Mouse (Mus musculus) hindbrain, postnatal 0 days (tissue): ENCODE data around the gene Dph7. TPM values are rescaled to one million over a fixed set of nuclear protein-coding genes. Genes with fewer than 3 reads are reported as not detected.
A peak's percentile ranks its signal among the peaks of the same experiment; 100 is the strongest.

Experiments used
- ATAC-seq: fragments of 200-750 bp; cut with Nextera tagmentation; 2 replicates; pipeline ENCODE4 v1.8.0; 2017; ENCODE audit warnings: mild to moderate bottlenecking, moderate TSS enrichment, moderate library complexity
- DNase-seq: peaks from one replicate; pipeline ENCODE4 v3.0.0-alpha.2; 2015; ENCODE audit warnings: low spot score
- H3K27ac ChIP-seq: fragments of 300-500 bp; sonication (generic); 2 replicates; pipeline ENCODE4 v1.5.1; 2014; ENCODE audit warnings: mild to moderate bottlenecking
- H3K27me3 ChIP-seq: fragments of 300-500 bp; sonication (generic); 2 replicates; pipeline ENCODE4 v1.6.1; 2014; ENCODE audit warnings: low read length, mixed read lengths; ENCODE audit not compliant: insufficient read depth
- H3K36me3 ChIP-seq: fragments of 300-500 bp; sonication (generic); 2 replicates; pipeline ENCODE4 v1.6.1; 2014; ENCODE audit warnings: low read length, mixed read lengths; ENCODE audit not compliant: insufficient read depth
- H3K4me1 ChIP-seq: fragments of 300-500 bp; sonication (generic); 2 replicates; pipeline ENCODE4 v1.6.1; 2014; ENCODE audit warnings: antibody characterized with exemption, low read length, mixed read lengths; ENCODE audit not compliant: insufficient read depth
- H3K4me2 ChIP-seq: fragments of 300-500 bp; sonication (generic); 2 replicates; pipeline ENCODE4 v1.6.1; 2014; ENCODE audit warnings: low read depth, mild to moderate bottlenecking, low read length, moderate library complexity, mixed read lengths
- H3K4me3 ChIP-seq: fragments of 300-500 bp; sonication (generic); 2 replicates; pipeline ENCODE4 v1.5.1; 2014; ENCODE audit warnings: low read length
- H3K9ac ChIP-seq: fragments of 300-500 bp; sonication (generic); replicated peaks from 2 replicates; pipeline ENCODE4 v1.6.1; 2014; ENCODE audit warnings: mild to moderate bottlenecking, low read length, moderate library complexity, mixed read lengths
- H3K9me3 ChIP-seq: fragments of 300-500 bp; sonication (generic); 2 replicates; pipeline ENCODE4 v1.6.1; 2016; ENCODE audit warnings: low read length, mixed read lengths
- CTCF ChIP-seq: IDR thresholded peaks from 2 replicates; pipeline ENCODE4 v1.5.1; 2016; ENCODE audit warnings: antibody characterized with exemption, control low read depth, low read depth
- WGBS: fragments of 180-500 bp; shearing (Covaris S2); extraction: QIAGEN DNeasy Blood & Tissue Kit; methylation state at CpG from one replicate; pipeline ENCODE4 v1.1.7; 2014; 5-methylcytosine and 5-hydroxymethylcytosine counted together
- polyA plus RNA-seq: library from polyadenylated mRNA; unstranded; fragments of >200 nt; fragmentation: Nextera tagmentation; extraction: Ambion mirVana; gene quantifications from 2 replicates; pipeline ENCODE4 v1.2.1, GENCODE M21; 2015
- total RNA-seq: library from RNA; depleted of rRNA; stranded (reverse); fragments of >200 nt; gene quantifications from 2 replicates; pipeline ENCODE4 v1.2.3, GENCODE M21; 2014

Gene Dph7
- total and polyA plus RNA-seq, 2 experiments from 2014 or later = 35.7 to 38.9 TPM

- H3K4me1 ChIP-seq = peaks cover 14% of the 10 kb centered on the region
- no peak overlapping the region for H3K4me3 ChIP-seq
- no peaks in the 10 kb centered on the region for H3K9me3 ChIP-seq
- TF ChIP-seq CTCF = no peak
- ATAC-seq (no peak), DNase-seq (no peak)
- no peaks in the 10 kb centered on the region for H3K27me3 ChIP-seq
- no peak overlapping the region for H3K9ac ChIP-seq
- WGBS = 95% methylated on average over 5 of the region's 5 CpGs
- H3K27ac ChIP-seq = no peak overlapping the region
- no peaks in the 10 kb centered on the region for H3K36me3 ChIP-seq
- no peak overlapping the region for H3K4me2 ChIP-seq
Measured at GRCm38 (mm10) chr2:24976960-24977359, 14.8 kb downstream of the Dph7 start.

GRCm38 (mm10) chr2:24987762-24988161 is 25.6 kb downstream of the Dph7 start:
- no peak for ATAC-seq
- no peak overlapping the region for H3K27ac ChIP-seq
- no peak for TF ChIP-seq CTCF
- no peaks in the 10 kb centered on the region for H3K4me1 ChIP-seq
- H3K9ac ChIP-seq = no peak overlapping the region
- no peak for DNase-seq
- no peak overlapping the region for H3K4me2 ChIP-seq
- H3K27me3 ChIP-seq = no peaks in the 10 kb centered on the region
- no peak overlapping the region for H3K4me3 ChIP-seq
- 66% methylated on average over 2 of the region's 2 CpGs for WGBS
- no peaks in the 10 kb centered on the region for H3K36me3 ChIP-seq
- no peaks in the 10 kb centered on the region for H3K9me3 ChIP-seq

- WGBS = 95% methylated on average over 6 of the region's 6 CpGs
- Histone ChIP-seq H3K4me2 (no peak overlapping the region), H3K4me3 (no peak overlapping the region), H3K9me3 (no peaks in the 10 kb centered on the region), H3K27me3 (no peaks in the 10 kb centered on the region), H3K9ac (no peak overlapping the region), H3K4me1 (no peaks in the 10 kb centered on the region), H3K27ac (no peak overlapping the region), H3K36me3 (no peaks in the 10 kb centered on the region)
- ATAC-seq (no peak), DNase-seq (no peak)
- TF ChIP-seq CTCF = no peak
Measured at GRCm38 (mm10) chr2:24995332-24995731, 33.1 kb downstream of the Dph7 start.

- 97% methylated on average over 2 of the region's 2 CpGs for WGBS
- DNase-seq = no peak
- no peak overlapping the region for H3K4me2 ChIP-seq
- no peaks in the 10 kb centered on the region for H3K36me3 ChIP-seq
- no peaks in the 10 kb centered on the region for H3K27me3 ChIP-seq
- no peak overlapping the region for H3K4me3 ChIP-seq
- no peak for ATAC-seq
- no peak overlapping the region for H3K9ac ChIP-seq
- no peak for TF ChIP-seq CTCF
- no peaks in the 10 kb centered on the region for H3K9me3 ChIP-seq
- no peaks in the 10 kb centered on the region for H3K4me1 ChIP-seq
- no peak overlapping the region for H3K27ac ChIP-seq
Measured at GRCm38 (mm10) chr2:24996471-24996870, 34.3 kb downstream of the Dph7 start.

- H3K36me3 ChIP-seq = no peaks in the 10 kb centered on the region
- no peak overlapping the region for H3K4me2 ChIP-seq
- TF ChIP-seq CTCF = peak; percentile 71
- H3K27ac ChIP-seq = no peak overlapping the region
- DNase-seq (peak; percentile 47), ATAC-seq (peak; percentile 55; the same call in 1 of the 2 replicates)
- no peaks in the 10 kb centered on the region for H3K9me3 ChIP-seq
- 63% methylated on average over 3 of the region's 3 CpGs for WGBS
- no peaks in the 10 kb centered on the region for H3K4me1 ChIP-seq
- H3K4me3 ChIP-seq = no peak overlapping the region
- H3K9ac ChIP-seq = no peak overlapping the region
- H3K27me3 ChIP-seq = no peaks in the 10 kb centered on the region
Measured at GRCm38 (mm10) chr2:25000544-25001235, 38.5 kb downstream of the Dph7 start.

GRCm38 (mm10) chr2:25003946-25004786 is 42.0 kb downstream of the Dph7 start:
- H3K9me3 ChIP-seq = no peaks in the 10 kb centered on the region

GRCm38 (mm10) chr2:25006767-25007166 is 44.6 kb downstream of the Dph7 start:
- Histone ChIP-seq H3K9ac (no peak overlapping the region), H3K4me2 (no peak overlapping the region), H3K27ac (no peak overlapping the region), H3K4me3 (no peak overlapping the region), H3K9me3 (no peaks in the 10 kb centered on the region), H3K4me1 (no peaks in the 10 kb centered on the region), H3K36me3 (no peaks in the 10 kb centered on the region), H3K27me3 (no peaks in the 10 kb centered on the region)
- WGBS = 92% methylated on average over 1 of the region's 1 CpGs
- TF ChIP-seq CTCF = no peak
- ATAC-seq (no peak), DNase-seq (no peak)

More at GRCm38 (mm10) chr2:25003946-25004786, 42.0 kb downstream of the Dph7 start:
- ATAC-seq (peak; percentile 69; the same call in 1 of the 2 replicates), DNase-seq (peak; percentile 20)
- Histone ChIP-seq H3K4me1 (no peaks in the 10 kb centered on the region), H3K4me2 (no peak overlapping the region), H3K9ac (no peak overlapping the region), H3K27me3 (no peaks in the 10 kb centered on the region), H3K36me3 (no peaks in the 10 kb centered on the region), H3K4me3 (no peak overlapping the region), H3K27ac (no peak overlapping the region)
- WGBS = 62% methylated on average over 9 of the region's 9 CpGs
- TF ChIP-seq CTCF = no peak
